Mouse (Mus musculus) neural tube, embryonic 13.5 days (tissue): ENCODE data around the gene Ints7. TPM values are rescaled to one million over a fixed set of nuclear protein-coding genes. Genes with fewer than 3 reads are reported as not detected.

Source experiments
- ATAC-seq: fragments of 200-750 bp; cut with Nextera tagmentation; 2 replicates; pipeline ENCODE4 v1.8.0; 2017; ENCODE audit warnings: low read depth, mild to moderate bottlenecking, moderate TSS enrichment, moderate library complexity
- H3K27ac ChIP-seq: fragments of 300-500 bp; sonication (generic); replicated peaks from 2 replicates; pipeline ENCODE4 v1.5.1; 2015; ENCODE audit warnings: moderate library complexity, mild to moderate bottlenecking, inconsistent platforms
- H3K27me3 ChIP-seq: fragments of 300-500 bp; sonication (generic); 2 replicates; pipeline ENCODE4 v1.6.1; 2015; ENCODE audit warnings: mild to moderate bottlenecking, inconsistent platforms
- H3K36me3 ChIP-seq: fragments of 300-500 bp; sonication (generic); 2 replicates; pipeline ENCODE4 v1.6.1; 2015; ENCODE audit warnings: mild to moderate bottlenecking, inconsistent platforms
- H3K4me1 ChIP-seq: fragments of 300-500 bp; sonication (generic); replicated peaks from 2 replicates; pipeline ENCODE4 v1.6.1; 2015; ENCODE audit warnings: inconsistent platforms
- H3K4me2 ChIP-seq: fragments of 300-500 bp; sonication (generic); 2 replicates; pipeline ENCODE4 v1.6.1; 2015; ENCODE audit warnings: inconsistent platforms, mild to moderate bottlenecking, moderate library complexity
- H3K4me3 ChIP-seq: fragments of 300-500 bp; sonication (generic); 2 replicates; pipeline ENCODE4 v1.5.1; 2015; ENCODE audit warnings: mild to moderate bottlenecking, inconsistent platforms
- H3K9ac ChIP-seq: fragments of 300-500 bp; sonication (generic); 2 replicates; pipeline ENCODE4 v1.6.1; 2015; ENCODE audit warnings: moderate library complexity, mild to moderate bottlenecking, inconsistent platforms
- H3K9me3 ChIP-seq: fragments of 300-500 bp; sonication (generic); 2 replicates; pipeline ENCODE4 v1.6.1; 2016; ENCODE audit warnings: inconsistent platforms
- WGBS: fragments of 180-500 bp; shearing (Covaris S2); methylation state at CpG from one replicate; pipeline ENCODE4 v1.1.7; 2015; 5-methylcytosine and 5-hydroxymethylcytosine counted together
- polyA plus RNA-seq: library from polyadenylated mRNA; unstranded; fragments of >200 nt; fragmentation: Nextera tagmentation; extraction: Ambion mirVana; gene quantifications from 2 replicates; pipeline ENCODE4 v1.2.1, GENCODE M21; 2015

Gene Ints7
- polyA plus RNA-seq, 1 experiment from 2014 or later = 38.9 TPM

GRCm38 (mm10) chr1:191559779-191560178, 15.7 kb upstream of the Ints7 start:
- H3K27me3 ChIP-seq = no peaks in the 10 kb centered on the region
- no peak overlapping the region for H3K4me3 ChIP-seq
- no peak overlapping the region for H3K27ac ChIP-seq
- H3K4me2 ChIP-seq = no peak overlapping the region
- no peaks in the 10 kb centered on the region for H3K36me3 ChIP-seq
- no peaks in the 10 kb centered on the region for H3K9me3 ChIP-seq
- ATAC-seq = no peak
- H3K9ac ChIP-seq = no peak overlapping the region
- no peaks in the 10 kb centered on the region for H3K4me1 ChIP-seq
- WGBS = 94% methylated on average over 5 of the region's 5 CpGs

- H3K4me2 ChIP-seq = no peak overlapping the region
- H3K9ac ChIP-seq = no peak overlapping the region
- H3K4me1 ChIP-seq = no peaks in the 10 kb centered on the region
- no peaks in the 10 kb centered on the region for H3K36me3 ChIP-seq
- ATAC-seq = no peak
- H3K4me3 ChIP-seq = no peak overlapping the region
- WGBS = 71% methylated on average over 6 of the region's 6 CpGs
- H3K9me3 ChIP-seq = no peaks in the 10 kb centered on the region
- no peak overlapping the region for H3K27ac ChIP-seq
- H3K27me3 ChIP-seq = no peaks in the 10 kb centered on the region
Measured at GRCm38 (mm10) chr1:191562823-191563365, 12.5 kb upstream of the Ints7 start.

DNA sequence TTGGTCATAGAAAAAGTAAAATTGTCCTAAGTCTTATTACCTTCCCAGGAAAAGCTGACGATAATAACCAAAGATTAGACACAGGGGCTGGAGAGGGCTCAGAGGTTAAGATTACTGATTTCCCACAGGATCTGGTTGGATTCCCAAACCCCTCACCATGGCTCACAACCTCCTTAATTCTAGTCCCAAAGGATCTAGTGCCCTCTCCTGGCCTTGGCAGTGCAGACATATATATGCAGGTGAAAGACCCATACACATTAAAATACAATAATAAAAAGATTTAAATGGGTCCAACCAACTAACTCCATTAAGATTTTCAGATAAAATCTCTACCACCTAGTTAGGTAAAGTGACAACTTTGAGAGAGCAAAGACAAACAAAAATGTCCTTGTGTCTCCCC, 7.6 kb upstream of the Ints7 start:
- Histone ChIP-seq H3K4me1 (no peaks in the 10 kb centered on the region), H3K27me3 (no peaks in the 10 kb centered on the region), H3K36me3 (peaks cover 5% of the 10 kb centered on the region; the same call in 1 of the 2 replicates), H3K4me2 (no peak overlapping the region), H3K27ac (no peak overlapping the region), H3K9me3 (no peaks in the 10 kb centered on the region), H3K4me3 (no peak overlapping the region), H3K9ac (no peak overlapping the region)
- ATAC-seq = no peak
- WGBS = 91% methylated on average over 1 of the region's 1 CpGs

- Histone ChIP-seq H3K27ac (no peak overlapping the region), H3K27me3 (no peaks in the 10 kb centered on the region), H3K9ac (no peak overlapping the region), H3K4me3 (no peak overlapping the region), H3K9me3 (no peaks in the 10 kb centered on the region), H3K36me3 (peaks cover 5% of the 10 kb centered on the region; the same call in 1 of the 2 replicates), H3K4me1 (peaks cover 7% of the 10 kb centered on the region), H3K4me2 (no peak overlapping the region)
- ATAC-seq = no peak
- 98% methylated on average over 2 of the region's 2 CpGs for WGBS
Measured at GRCm38 (mm10) chr1:191569625-191570024, 5.8 kb upstream of the Ints7 start.

- 93% methylated on average over 3 of the region's 3 CpGs for WGBS
- H3K27ac ChIP-seq = no peak overlapping the region
- H3K9ac ChIP-seq = no peak overlapping the region
- H3K27me3 ChIP-seq = no peaks in the 10 kb centered on the region
- ATAC-seq = no peak
- H3K36me3 ChIP-seq = peaks cover 5% of the 10 kb centered on the region; the same call in 1 of the 2 replicates
- no peaks in the 10 kb centered on the region for H3K9me3 ChIP-seq
- H3K4me2 ChIP-seq = no peak overlapping the region
- peaks cover 12% of the 10 kb centered on the region for H3K4me1 ChIP-seq
- no peak overlapping the region for H3K4me3 ChIP-seq
Measured at GRCm38 (mm10) chr1:191570415-191570814, 5.0 kb upstream of the Ints7 start.

GRCm38 (mm10) chr1:191573906-191574639, 1.4 kb upstream of the Ints7 start:
- Histone ChIP-seq H3K4me2 (peak overlapping the region; percentile 92), H3K4me1 (peaks cover 37% of the 10 kb centered on the region), H3K4me3 (peak overlapping the region; percentile 83), H3K9me3 (no peaks in the 10 kb centered on the region), H3K9ac (peak overlapping the region; percentile 68), H3K27me3 (no peaks in the 10 kb centered on the region), H3K36me3 (no peaks in the 10 kb centered on the region; the same call in 1 of the 2 replicates), H3K27ac (peak overlapping the region; percentile 76; the same call in 1 of the 2 replicates)
- 2% methylated on average over 13 of the region's 13 CpGs for WGBS
- ATAC-seq = no peak

- H3K4me2 ChIP-seq = peak overlapping the region; percentile 92
- 0 out of 2 replicates have a peak, but pooled peaks cover 6% of the 10 kb centered on the region for H3K36me3 ChIP-seq
- H3K27ac ChIP-seq = peak overlapping the region; percentile 76
- peak; percentile 24 for ATAC-seq
- peaks cover 37% of the 10 kb centered on the region for H3K4me1 ChIP-seq
- H3K4me3 ChIP-seq = peak overlapping the region; percentile 83
- peak overlapping the region; percentile 68 for H3K9ac ChIP-seq
- under 1% methylated on average over 52 of the region's 52 CpGs for WGBS
- H3K9me3 ChIP-seq = no peaks in the 10 kb centered on the region
- H3K27me3 ChIP-seq = no peaks in the 10 kb centered on the region
Measured at GRCm38 (mm10) chr1:191574871-191575457, 472 bp upstream of the Ints7 start.

DNA sequence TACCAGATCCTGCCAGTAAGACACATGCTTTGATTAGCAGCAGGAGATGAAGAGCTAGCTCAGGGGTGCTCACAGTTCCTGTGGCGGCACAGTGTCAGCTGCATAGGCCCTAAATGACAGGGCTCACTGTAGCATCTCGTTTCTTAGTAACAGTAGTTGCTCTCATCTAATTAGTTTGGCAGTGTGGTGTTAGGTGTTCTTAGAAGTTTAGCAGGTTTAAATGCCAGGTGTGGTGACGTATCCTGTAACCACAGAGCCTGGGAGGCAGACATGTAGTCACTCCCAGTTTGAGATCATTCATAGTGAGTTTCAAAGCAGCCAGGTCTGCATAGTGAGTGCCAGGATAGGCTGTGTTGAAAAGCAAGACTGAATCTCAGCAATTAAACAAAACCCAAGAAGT, 4.1 kb downstream of the Ints7 start:
- H3K27ac ChIP-seq = no peak overlapping the region
- H3K4me3 ChIP-seq = no peak overlapping the region
- H3K27me3 ChIP-seq = no peaks in the 10 kb centered on the region
- peaks cover 31% of the 10 kb centered on the region for H3K4me1 ChIP-seq
- ATAC-seq = no peak
- 97% methylated on average over 3 of the region's 3 CpGs for WGBS
- no peak overlapping the region for H3K4me2 ChIP-seq
- H3K36me3 ChIP-seq = peaks cover 33% of the 10 kb centered on the region
- no peak overlapping the region for H3K9ac ChIP-seq
- H3K9me3 ChIP-seq = no peaks in the 10 kb centered on the region

DNA sequence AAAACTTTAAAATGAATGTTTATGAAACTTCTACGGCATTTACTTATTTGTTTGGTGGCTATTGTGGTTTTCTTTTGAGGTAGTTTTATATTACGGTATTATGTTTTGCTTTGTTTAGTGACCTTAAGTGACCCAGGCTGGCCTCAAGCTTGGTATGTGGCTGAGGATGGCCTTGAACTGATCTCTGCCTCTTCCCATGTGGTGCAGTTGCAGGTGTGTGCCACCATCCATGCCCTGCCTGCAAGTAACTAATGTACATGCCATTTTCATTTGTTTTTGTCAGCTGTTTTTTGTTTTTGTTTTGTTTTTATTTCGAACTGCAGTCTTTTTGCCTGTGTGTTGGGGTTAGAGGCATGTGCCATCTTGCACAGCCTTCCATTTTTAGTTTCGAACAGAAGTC, 6.2 kb downstream of the Ints7 start:
- Histone ChIP-seq H3K36me3 (peaks cover 49% of the 10 kb centered on the region), H3K9ac (no peak overlapping the region), H3K27ac (no peak overlapping the region), H3K9me3 (no peaks in the 10 kb centered on the region), H3K27me3 (no peaks in the 10 kb centered on the region), H3K4me2 (no peak overlapping the region), H3K4me1 (peaks cover 19% of the 10 kb centered on the region), H3K4me3 (no peak overlapping the region)
- ATAC-seq = no peak
- 90% methylated on average over 4 of the region's 4 CpGs for WGBS

GRCm38 (mm10) chr1:191583836-191584235, 8.4 kb downstream of the Ints7 start:
- Histone ChIP-seq H3K9ac (no peak overlapping the region), H3K9me3 (no peaks in the 10 kb centered on the region), H3K4me2 (no peak overlapping the region), H3K27ac (no peak overlapping the region), H3K36me3 (peaks cover 70% of the 10 kb centered on the region), H3K4me1 (no peaks in the 10 kb centered on the region), H3K27me3 (no peaks in the 10 kb centered on the region), H3K4me3 (no peak overlapping the region)
- ATAC-seq = no peak
- 95% methylated on average over 4 of the region's 4 CpGs for WGBS

DNA sequence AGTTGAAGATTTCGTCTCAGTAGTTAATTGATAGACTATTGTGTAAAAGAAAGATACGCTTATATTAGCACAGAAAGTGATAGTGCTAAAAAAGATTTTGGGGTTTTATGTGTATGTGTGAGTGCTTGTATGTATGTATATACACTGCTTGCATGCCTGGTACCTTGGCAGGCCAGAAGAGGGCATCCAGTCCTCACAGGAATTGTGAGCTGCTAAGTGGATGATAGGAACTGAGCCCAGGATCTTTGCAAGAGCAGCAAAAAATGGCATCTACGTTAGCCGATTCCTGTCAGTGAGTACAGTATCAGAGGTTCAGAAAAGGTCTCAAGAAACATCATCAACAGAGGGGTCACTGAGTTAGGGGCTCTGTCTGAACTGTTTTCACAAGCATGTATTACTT, 9.0 kb downstream of the Ints7 start:
- Histone ChIP-seq H3K9me3 (no peaks in the 10 kb centered on the region), H3K4me2 (no peak overlapping the region), H3K27me3 (no peaks in the 10 kb centered on the region), H3K9ac (no peak overlapping the region), H3K36me3 (peaks cover 74% of the 10 kb centered on the region), H3K4me3 (no peak overlapping the region), H3K27ac (no peak overlapping the region), H3K4me1 (no peaks in the 10 kb centered on the region)
- no peak for ATAC-seq
- WGBS = 95% methylated on average over 4 of the region's 4 CpGs

DNA sequence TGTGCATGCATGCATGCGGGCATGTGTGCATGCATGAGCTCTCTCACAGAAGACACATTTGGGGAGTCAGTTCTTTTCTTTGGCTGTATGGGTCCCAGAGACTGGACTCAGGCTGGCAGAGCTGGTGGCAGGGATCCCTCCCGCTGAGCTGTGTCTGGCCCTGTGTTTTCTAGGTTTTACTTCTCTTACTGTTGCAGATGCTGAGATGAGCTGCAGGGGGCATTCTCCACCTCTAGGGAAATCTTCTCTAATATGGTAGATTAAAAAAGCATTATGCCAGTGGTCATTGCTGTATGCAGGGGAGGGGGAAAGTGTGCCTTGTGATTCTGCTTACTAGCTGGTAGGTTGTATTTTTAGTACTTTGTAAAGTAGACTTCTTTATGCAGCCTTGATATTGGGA, 10.3 kb downstream of the Ints7 start:
- Histone ChIP-seq H3K27ac (no peak overlapping the region), H3K9me3 (no peaks in the 10 kb centered on the region), H3K36me3 (peaks cover 72% of the 10 kb centered on the region), H3K4me1 (no peaks in the 10 kb centered on the region), H3K4me3 (no peak overlapping the region), H3K9ac (no peak overlapping the region), H3K4me2 (no peak overlapping the region), H3K27me3 (no peaks in the 10 kb centered on the region)
- 94% methylated on average over 2 of the region's 2 CpGs for WGBS
- no peak for ATAC-seq
